Mouse (Mus musculus): ENCODE data around the gene Lrrc10b.

DNA sequence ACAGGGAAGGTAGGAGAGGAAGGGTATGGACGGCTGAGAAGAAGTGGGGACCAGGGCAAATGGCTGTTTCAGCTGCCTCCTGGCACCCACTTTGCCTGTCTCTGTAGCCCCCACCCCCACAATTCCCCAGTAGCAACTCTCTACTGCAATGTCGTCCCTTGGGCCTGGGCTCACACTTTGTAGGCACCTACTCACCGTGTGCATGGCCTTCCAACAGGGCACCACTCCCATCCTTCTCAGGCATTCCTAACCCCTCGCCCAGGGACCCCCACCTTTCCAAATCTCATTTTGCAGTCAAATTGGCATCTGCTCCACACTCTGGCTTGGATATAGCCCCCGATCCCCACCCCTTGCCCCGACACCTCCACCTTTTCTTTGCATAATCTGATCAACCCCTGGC is 8.1 kb downstream of the Lrrc10b start:
- TF ChIP-seq POLR2A (IDR thresholded peaks at IDR 0.05; ENCODE audit: low read depth, low read length) (no peak), CTCF (IDR thresholded peaks at IDR 0.05; ENCODE audit: extremely low read depth, insufficient read length, insufficient replicate concordance, low read depth, low read length) (no peak)
